Mouse (Mus musculus): Measurements from ENCODE around the gene Slc22a2. TPM values are rescaled to one million over a fixed set of nuclear protein-coding genes. Genes with fewer than 3 reads are reported as not detected.

Gene Slc22a2
- polyA plus RNA-seq, 2 experiments = not detected

- ATAC-seq (ENCODE audit: low FRiP score, low read depth) = no peak
- 78% methylated on average over 6 of the region's 6 CpGs for WGBS
Measured at GRCm38 (mm10) chr17:12571316-12571715, 12.6 kb upstream of the Slc22a2 start.

GRCm38 (mm10) chr17:12571924-12572463, 11.9 kb upstream of the Slc22a2 start:
- H3K4me2 ChIP-seq (replicated peaks; ENCODE audit: low read depth, low read length, severe bottlenecking) = no peak overlapping the region
- no peaks in the 10 kb centered on the region for H3K9me3 ChIP-seq (ENCODE audit: control insufficient read depth, low read length)
- no peaks in the 10 kb centered on the region for H3K4me1 ChIP-seq (ENCODE audit: control insufficient read depth, insufficient read depth, low read length)
- ATAC-seq (ENCODE audit: low FRiP score, low read depth) (no peak), DNase-seq (ENCODE audit: low spot score) (no peak)
- H3K27me3 ChIP-seq (ENCODE audit: control insufficient read depth, insufficient read depth, low read length) = no peaks in the 10 kb centered on the region
- no peak for TF ChIP-seq POLR2A (IDR thresholded peaks at IDR 0.05; ENCODE audit: borderline replicate concordance, extremely low read depth, insufficient read depth, insufficient read length)
- no peaks in the 10 kb centered on the region for H3K36me3 ChIP-seq (ENCODE audit: control insufficient read depth, insufficient read depth, low read length)
- H3K4me3 ChIP-seq (replicated peaks; ENCODE audit: low read length) = no peak overlapping the region
- no peak overlapping the region for H3K9ac ChIP-seq (ENCODE audit: low read depth, low read length, severe bottlenecking)
- no peak overlapping the region for H3K27ac ChIP-seq (replicated peaks; ENCODE audit: low read depth, low read length)
- WGBS = 84% methylated on average over 9 of the region's 9 CpGs

More at GRCm38 (mm10) chr17:12571316-12571715, 12.6 kb upstream of the Slc22a2 start:
- no peak for TF ChIP-seq POLR2A (IDR thresholded peaks at IDR 0.05; ENCODE audit: borderline replicate concordance, extremely low read depth, insufficient read depth, insufficient read length)
- Histone ChIP-seq H3K4me2 (replicated peaks; ENCODE audit: low read depth, low read length, severe bottlenecking) (no peak overlapping the region), H3K36me3 (ENCODE audit: control insufficient read depth, insufficient read depth, low read length) (no peaks in the 10 kb centered on the region), H3K4me3 (replicated peaks; ENCODE audit: low read length) (no peak overlapping the region), H3K9ac (ENCODE audit: low read depth, low read length, severe bottlenecking) (no peak overlapping the region), H3K27me3 (ENCODE audit: control insufficient read depth, insufficient read depth, low read length) (no peaks in the 10 kb centered on the region), H3K4me1 (ENCODE audit: control insufficient read depth, insufficient read depth, low read length) (no peaks in the 10 kb centered on the region), H3K9me3 (ENCODE audit: control insufficient read depth, low read length) (no peaks in the 10 kb centered on the region), H3K27ac (replicated peaks; ENCODE audit: low read depth, low read length) (no peak overlapping the region)
- DNase-seq (ENCODE audit: low spot score) = no peak

GRCm38 (mm10) chr17:12575391-12575790, 8.5 kb upstream of the Slc22a2 start:
- Histone ChIP-seq H3K4me3 (replicated peaks; ENCODE audit: low read length) (no peak overlapping the region), H3K4me2 (replicated peaks; ENCODE audit: low read depth, low read length, severe bottlenecking) (no peak overlapping the region), H3K4me1 (ENCODE audit: control insufficient read depth, insufficient read depth, low read length) (no peaks in the 10 kb centered on the region), H3K9ac (ENCODE audit: low read depth, low read length, severe bottlenecking) (no peak overlapping the region), H3K36me3 (ENCODE audit: control insufficient read depth, insufficient read depth, low read length) (no peaks in the 10 kb centered on the region), H3K27ac (replicated peaks; ENCODE audit: low read depth, low read length) (no peak overlapping the region), H3K9me3 (ENCODE audit: control insufficient read depth, low read length) (no peaks in the 10 kb centered on the region), H3K27me3 (ENCODE audit: control insufficient read depth, insufficient read depth, low read length) (no peaks in the 10 kb centered on the region)
- WGBS = 78% methylated on average over 6 of the region's 6 CpGs
- no peak for DNase-seq (ENCODE audit: low spot score)
- TF ChIP-seq POLR2A (IDR thresholded peaks at IDR 0.05; ENCODE audit: borderline replicate concordance, extremely low read depth, insufficient read depth, insufficient read length) = no peak
- ATAC-seq (ENCODE audit: low FRiP score, low read depth) = no peak

- no peak for TF ChIP-seq POLR2A (IDR thresholded peaks at IDR 0.05; ENCODE audit: borderline replicate concordance, extremely low read depth, insufficient read depth, insufficient read length)
- ATAC-seq (ENCODE audit: low FRiP score, low read depth) (no peak), DNase-seq (ENCODE audit: low spot score) (no peak)
- Histone ChIP-seq H3K27ac (replicated peaks; ENCODE audit: low read depth, low read length) (no peak overlapping the region), H3K36me3 (ENCODE audit: control insufficient read depth, insufficient read depth, low read length) (no peaks in the 10 kb centered on the region), H3K4me2 (replicated peaks; ENCODE audit: low read depth, low read length, severe bottlenecking) (no peak overlapping the region), H3K27me3 (ENCODE audit: control insufficient read depth, insufficient read depth, low read length) (no peaks in the 10 kb centered on the region), H3K4me3 (replicated peaks; ENCODE audit: low read length) (no peak overlapping the region), H3K9ac (ENCODE audit: low read depth, low read length, severe bottlenecking) (no peak overlapping the region), H3K4me1 (ENCODE audit: control insufficient read depth, insufficient read depth, low read length) (no peaks in the 10 kb centered on the region), H3K9me3 (ENCODE audit: control insufficient read depth, low read length) (no peaks in the 10 kb centered on the region)
- WGBS = 93% methylated on average over 7 of the region's 7 CpGs
Measured at GRCm38 (mm10) chr17:12577096-12577495, 6.8 kb upstream of the Slc22a2 start.

- Histone ChIP-seq H3K27me3 (ENCODE audit: control insufficient read depth, insufficient read depth, low read length) (no peaks in the 10 kb centered on the region), H3K4me3 (replicated peaks; ENCODE audit: low read length) (no peak overlapping the region), H3K36me3 (ENCODE audit: control insufficient read depth, insufficient read depth, low read length) (no peaks in the 10 kb centered on the region), H3K9ac (ENCODE audit: low read depth, low read length, severe bottlenecking) (no peak overlapping the region), H3K4me1 (ENCODE audit: control insufficient read depth, insufficient read depth, low read length) (0 out of 2 replicates have a peak, but pooled peaks cover 3% of the 10 kb centered on the region), H3K9me3 (ENCODE audit: control insufficient read depth, low read length) (no peaks in the 10 kb centered on the region), H3K4me2 (replicated peaks; ENCODE audit: low read depth, low read length, severe bottlenecking) (no peak overlapping the region), H3K27ac (replicated peaks; ENCODE audit: low read depth, low read length) (no peak overlapping the region)
- TF ChIP-seq POLR2A (IDR thresholded peaks at IDR 0.05; ENCODE audit: borderline replicate concordance, extremely low read depth, insufficient read depth, insufficient read length) = no peak
- 80% methylated on average over 2 of the region's 2 CpGs for WGBS
- DNase-seq (ENCODE audit: low spot score) (no peak), ATAC-seq (ENCODE audit: low FRiP score, low read depth) (no peak)
Measured at GRCm38 (mm10) chr17:12585366-12585765, 1.4 kb downstream of the Slc22a2 start.
